Mouse (Mus musculus): ENCODE data around the gene Gcnt2. TPM values are rescaled to one million over a fixed set of nuclear protein-coding genes. Genes with fewer than 3 reads are reported as not detected.

The Gcnt2 gene
- polyA plus RNA-seq (2012), result not detected in 2 replicates

DNA sequence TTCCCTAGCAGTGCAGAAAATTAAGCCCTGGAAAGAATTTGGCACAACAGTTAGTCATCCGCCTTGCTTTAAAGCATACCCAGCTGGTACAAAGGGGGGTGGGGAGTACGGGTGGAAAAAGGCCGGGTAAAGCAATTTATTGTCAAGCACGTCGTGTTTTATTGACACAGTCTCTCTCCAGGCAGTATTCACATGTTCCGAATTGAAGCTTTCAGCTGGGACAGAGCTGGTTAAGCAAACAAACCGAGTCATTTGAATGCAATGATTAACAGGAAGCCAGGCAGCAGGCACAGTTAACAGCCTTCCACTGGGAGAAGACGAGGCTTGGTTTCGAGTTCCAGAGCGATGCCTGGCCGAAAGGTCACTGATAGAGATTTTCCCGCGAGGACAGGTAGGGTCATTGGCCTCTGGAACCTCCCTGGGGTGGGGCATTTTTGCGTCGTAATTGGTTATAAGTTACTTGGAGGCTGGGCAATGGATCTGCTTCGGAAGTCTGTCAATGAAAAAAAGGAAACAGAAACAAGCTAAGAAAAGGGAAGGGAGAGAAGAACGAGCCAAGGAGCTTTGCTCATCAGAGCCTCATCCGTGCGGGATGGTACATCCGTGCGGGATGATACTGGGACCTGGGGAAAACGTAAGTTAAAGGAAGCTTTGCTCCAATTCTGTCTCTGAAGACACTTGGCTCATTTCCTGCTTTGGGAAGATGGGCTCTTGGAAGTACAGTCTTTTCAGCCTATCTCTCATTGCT, at the start of gene Gcnt2:
Gcnt2 (plus strand) TSS at position 103 of the 748 bp plus-strand sequence.
- TF ChIP-seq TAL1 (IDR thresholded peaks at IDR 0.05; ENCODE audit: low read length), result no peak
- no peak for TF ChIP-seq GATA1 (IDR thresholded peaks at IDR 0.05; ENCODE audit: low read length)
- no peaks in the 10 kb centered on the region for H3K36me3 ChIP-seq (ENCODE audit: control insufficient read depth)

GRCm38 (mm10) chr13:40820617-40821016, 38.9 kb upstream of the Gcnt2 start:
- Histone ChIP-seq H3K9me3 (ENCODE audit: control insufficient read depth, low read length) (no peaks in the 10 kb centered on the region), H3K36me3 (ENCODE audit: control insufficient read depth) (no peaks in the 10 kb centered on the region), H3K4me3 (replicated peaks) (no peak overlapping the region), H3K4me1 (ENCODE audit: control insufficient read depth) (no peaks in the 10 kb centered on the region), H3K27me3 (ENCODE audit: control insufficient read depth) (no peaks in the 10 kb centered on the region)
- TF ChIP-seq TAL1 (IDR thresholded peaks at IDR 0.05; ENCODE audit: low read length), result no peak

More for the DNA sequence above, at the start of gene Gcnt2:
- H3K27me3 ChIP-seq (ENCODE audit: control insufficient read depth), result no peaks in the 10 kb centered on the region
- H3K4me1 ChIP-seq (ENCODE audit: control insufficient read depth), result no peaks in the 10 kb centered on the region
- H3K4me3 ChIP-seq (replicated peaks), result peak within 1 kb of the TSS; percentile 21
- no peaks in the 10 kb centered on the region for H3K9me3 ChIP-seq (ENCODE audit: control insufficient read depth, low read length)

DNA sequence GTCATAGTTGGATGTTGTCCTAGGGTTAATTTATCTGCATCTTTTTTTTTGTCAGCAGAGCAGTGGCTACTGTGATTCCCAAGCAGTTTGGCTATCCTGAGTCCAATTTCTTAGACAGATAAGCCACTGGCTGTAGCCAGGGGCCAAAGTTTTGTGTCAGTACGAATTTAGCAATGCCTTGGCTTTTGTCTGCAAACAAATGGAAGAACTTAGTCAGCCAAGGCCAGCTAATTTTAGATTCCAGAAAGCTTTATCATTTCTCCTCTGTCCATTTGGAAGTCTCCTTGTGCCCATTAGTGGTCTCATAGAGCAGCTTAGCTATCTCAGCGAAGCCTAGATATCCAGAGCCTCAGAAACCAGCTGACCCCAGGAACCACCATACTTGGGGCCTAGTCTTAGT, 37.6 kb upstream of the Gcnt2 start:
- Histone ChIP-seq H3K9me3 (ENCODE audit: control insufficient read depth, low read length) (no peaks in the 10 kb centered on the region), H3K27me3 (ENCODE audit: control insufficient read depth) (no peaks in the 10 kb centered on the region), H3K4me3 (replicated peaks) (no peak overlapping the region), H3K36me3 (ENCODE audit: control insufficient read depth) (no peaks in the 10 kb centered on the region), H3K4me1 (ENCODE audit: control insufficient read depth) (no peaks in the 10 kb centered on the region)
- TF ChIP-seq GATA1 (IDR thresholded peaks at IDR 0.05; ENCODE audit: low read length) (no peak), TAL1 (IDR thresholded peaks at IDR 0.05; ENCODE audit: low read length) (no peak)

DNA sequence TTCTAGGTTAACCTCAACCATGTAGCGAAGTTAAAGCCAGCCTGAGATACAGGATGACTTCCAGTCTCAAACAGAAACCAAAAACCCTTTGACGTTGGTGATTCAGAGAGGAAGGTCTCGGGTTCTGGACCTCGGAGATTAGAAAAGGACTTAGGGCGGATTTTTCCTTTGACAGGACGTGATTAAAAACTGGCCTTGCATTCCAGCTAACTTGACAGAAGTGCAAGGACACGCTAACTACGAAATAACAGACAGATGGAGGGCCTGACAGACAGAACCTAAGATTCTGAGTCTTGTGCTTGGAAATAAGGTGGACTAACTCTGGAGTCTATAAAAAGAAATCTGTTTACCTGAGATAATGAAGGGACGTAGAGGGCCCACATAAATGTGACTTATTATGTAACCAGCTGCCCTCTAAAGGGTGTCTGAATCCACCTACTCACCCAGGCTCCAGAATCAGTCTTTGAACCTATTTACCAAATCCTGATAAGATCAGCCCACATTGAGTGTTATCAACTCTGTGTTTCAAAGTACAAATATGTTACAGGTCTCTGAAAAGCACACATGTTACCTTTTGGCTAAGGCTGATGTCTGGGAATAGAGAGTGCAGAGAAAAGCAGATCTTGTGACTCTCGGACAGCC, 18.3 kb upstream of the Gcnt2 start:
- TF ChIP-seq TAL1 (IDR thresholded peaks at IDR 0.05; ENCODE audit: low read length) (no peak), GATA1 (IDR thresholded peaks at IDR 0.05; ENCODE audit: low read length) (no peak)
- no peaks in the 10 kb centered on the region for H3K27me3 ChIP-seq (ENCODE audit: control insufficient read depth)
- no peaks in the 10 kb centered on the region for H3K36me3 ChIP-seq (ENCODE audit: control insufficient read depth)
- H3K4me3 ChIP-seq (replicated peaks), result no peak overlapping the region
- H3K9me3 ChIP-seq (ENCODE audit: control insufficient read depth, low read length), result no peaks in the 10 kb centered on the region
- H3K4me1 ChIP-seq (ENCODE audit: control insufficient read depth), result no peaks in the 10 kb centered on the region

GRCm38 (mm10) chr13:40842141-40842540, 17.4 kb upstream of the Gcnt2 start:
- Histone ChIP-seq H3K9me3 (ENCODE audit: control insufficient read depth, low read length) (no peaks in the 10 kb centered on the region), H3K27me3 (ENCODE audit: control insufficient read depth) (no peaks in the 10 kb centered on the region), H3K36me3 (ENCODE audit: control insufficient read depth) (no peaks in the 10 kb centered on the region), H3K4me1 (ENCODE audit: control insufficient read depth) (no peaks in the 10 kb centered on the region), H3K4me3 (replicated peaks) (no peak overlapping the region)
- TF ChIP-seq GATA1 (IDR thresholded peaks at IDR 0.05; ENCODE audit: low read length), result no peak
- no peak for TF ChIP-seq TAL1 (IDR thresholded peaks at IDR 0.05; ENCODE audit: low read length)

DNA sequence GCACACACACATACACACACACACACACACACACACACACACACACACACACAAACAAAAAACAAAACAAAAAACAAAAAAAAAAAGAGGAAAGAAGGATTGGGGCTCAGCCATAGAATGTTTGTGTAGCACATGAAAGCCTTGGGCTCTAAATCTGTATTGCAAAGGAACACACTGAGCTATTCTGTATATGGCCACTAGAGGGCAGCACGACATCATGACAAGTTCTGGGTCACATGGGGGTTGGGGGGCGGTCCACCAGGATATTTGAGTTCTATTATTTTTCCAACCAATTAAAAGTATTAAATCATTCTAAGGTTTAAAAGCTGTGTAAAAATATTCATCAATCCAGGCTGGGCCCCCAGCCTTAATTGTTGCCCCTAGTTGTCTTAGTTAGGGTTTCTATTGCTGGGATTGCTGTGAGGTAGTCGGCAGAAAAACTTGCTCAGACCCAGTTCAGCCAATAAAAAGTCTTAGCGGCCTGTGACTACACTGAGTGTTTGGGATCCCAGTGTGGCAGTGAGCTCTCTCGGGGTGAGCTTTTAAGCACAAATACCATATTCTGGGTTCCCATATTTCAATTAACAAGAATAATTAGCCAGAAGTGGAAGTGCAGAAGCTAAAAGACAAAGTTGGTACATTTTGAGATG, 16.0 kb upstream of the Gcnt2 start:
- H3K27me3 ChIP-seq (ENCODE audit: control insufficient read depth), result no peaks in the 10 kb centered on the region
- H3K9me3 ChIP-seq (ENCODE audit: control insufficient read depth, low read length), result no peaks in the 10 kb centered on the region
- TF ChIP-seq GATA1 (IDR thresholded peaks at IDR 0.05; ENCODE audit: low read length), result no peak
- TF ChIP-seq TAL1 (IDR thresholded peaks at IDR 0.05; ENCODE audit: low read length), result no peak
- no peak overlapping the region for H3K4me3 ChIP-seq (replicated peaks)
- H3K4me1 ChIP-seq (ENCODE audit: control insufficient read depth), result no peaks in the 10 kb centered on the region
- H3K36me3 ChIP-seq (ENCODE audit: control insufficient read depth), result no peaks in the 10 kb centered on the region

DNA sequence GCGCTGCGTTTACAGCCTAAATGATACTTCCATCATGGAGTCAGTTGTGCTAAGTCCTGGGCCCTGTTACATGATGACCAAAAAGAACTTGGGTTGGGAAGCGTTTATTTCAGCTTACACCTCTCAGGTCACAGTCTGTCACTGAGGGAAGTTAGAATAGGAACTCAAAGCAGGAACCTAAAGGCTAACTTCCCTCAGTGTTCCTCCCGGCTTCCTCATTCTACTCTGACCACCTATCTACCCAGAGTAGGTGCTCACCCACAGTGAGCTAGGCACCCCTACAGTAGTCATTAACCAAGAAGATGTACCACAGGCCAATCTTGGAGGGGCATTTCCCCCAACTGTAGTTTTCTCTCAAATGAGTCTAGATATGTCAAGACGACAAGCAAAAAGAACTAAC, 15.4 kb upstream of the Gcnt2 start:
- no peaks in the 10 kb centered on the region for H3K36me3 ChIP-seq (ENCODE audit: control insufficient read depth)
- TF ChIP-seq TAL1 (IDR thresholded peaks at IDR 0.05; ENCODE audit: low read length) (no peak), GATA1 (IDR thresholded peaks at IDR 0.05; ENCODE audit: low read length) (no peak)
- H3K9me3 ChIP-seq (ENCODE audit: control insufficient read depth, low read length), result no peaks in the 10 kb centered on the region
- no peaks in the 10 kb centered on the region for H3K4me1 ChIP-seq (ENCODE audit: control insufficient read depth)
- H3K27me3 ChIP-seq (ENCODE audit: control insufficient read depth), result no peaks in the 10 kb centered on the region
- H3K4me3 ChIP-seq (replicated peaks), result no peak overlapping the region

GRCm38 (mm10) chr13:40845951-40846350, 13.6 kb upstream of the Gcnt2 start:
- H3K36me3 ChIP-seq (ENCODE audit: control insufficient read depth), result no peaks in the 10 kb centered on the region
- H3K4me3 ChIP-seq (replicated peaks), result no peak overlapping the region
- no peaks in the 10 kb centered on the region for H3K27me3 ChIP-seq (ENCODE audit: control insufficient read depth)
- no peaks in the 10 kb centered on the region for H3K9me3 ChIP-seq (ENCODE audit: control insufficient read depth, low read length)
- TF ChIP-seq GATA1 (IDR thresholded peaks at IDR 0.05; ENCODE audit: low read length), result no peak
- TF ChIP-seq TAL1 (IDR thresholded peaks at IDR 0.05; ENCODE audit: low read length), result no peak
- H3K4me1 ChIP-seq (ENCODE audit: control insufficient read depth), result no peaks in the 10 kb centered on the region

DNA sequence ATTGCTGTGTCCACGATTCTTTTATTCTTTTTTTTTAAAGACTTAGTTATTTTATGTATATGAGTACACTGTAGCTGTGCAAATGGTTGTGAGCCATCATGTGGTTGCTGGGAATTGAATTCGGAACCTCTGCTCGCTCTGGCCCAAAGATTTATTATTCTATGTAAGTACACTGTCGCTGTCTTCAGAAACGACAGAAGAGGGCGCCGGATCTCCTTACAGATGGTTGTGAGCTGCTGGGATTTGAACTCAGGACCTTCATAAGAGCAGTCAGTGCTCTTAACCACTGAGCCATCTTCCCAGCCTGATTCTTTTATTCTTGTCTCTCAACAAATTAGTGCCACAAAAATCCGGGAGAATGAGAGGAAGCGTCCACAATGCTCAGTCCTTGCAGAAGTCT, 13.2 kb upstream of the Gcnt2 start:
- no peaks in the 10 kb centered on the region for H3K27me3 ChIP-seq (ENCODE audit: control insufficient read depth)
- H3K4me1 ChIP-seq (ENCODE audit: control insufficient read depth), result no peaks in the 10 kb centered on the region
- no peaks in the 10 kb centered on the region for H3K9me3 ChIP-seq (ENCODE audit: control insufficient read depth, low read length)
- H3K36me3 ChIP-seq (ENCODE audit: control insufficient read depth), result no peaks in the 10 kb centered on the region
- TF ChIP-seq TAL1 (IDR thresholded peaks at IDR 0.05; ENCODE audit: low read length) (no peak), GATA1 (IDR thresholded peaks at IDR 0.05; ENCODE audit: low read length) (no peak)
- H3K4me3 ChIP-seq (replicated peaks), result no peak overlapping the region

All from erythroblast, embryonic 14.5 days (primary cell).